Mouse (Mus musculus): ENCODE results near the gene D430019H16Rik.

D430019H16Rik gene

GRCm38 (mm10) chr12:105537162-105537561 lies 83.5 kb downstream of the D430019H16Rik start:
- DNase-seq (ENCODE audit: low spot score in 2 of 2), result no peak

GRCm38 (mm10) chr12:105539649-105540048 lies 86.0 kb downstream of the D430019H16Rik start:
- DNase-seq (ENCODE audit: low spot score in 2 of 2), result no peak

GRCm38 (mm10) chr12:105541590-105542402 lies 88.1 kb downstream of the D430019H16Rik start:
- no peak for DNase-seq (ENCODE audit: low spot score in 2 of 2)

DNA sequence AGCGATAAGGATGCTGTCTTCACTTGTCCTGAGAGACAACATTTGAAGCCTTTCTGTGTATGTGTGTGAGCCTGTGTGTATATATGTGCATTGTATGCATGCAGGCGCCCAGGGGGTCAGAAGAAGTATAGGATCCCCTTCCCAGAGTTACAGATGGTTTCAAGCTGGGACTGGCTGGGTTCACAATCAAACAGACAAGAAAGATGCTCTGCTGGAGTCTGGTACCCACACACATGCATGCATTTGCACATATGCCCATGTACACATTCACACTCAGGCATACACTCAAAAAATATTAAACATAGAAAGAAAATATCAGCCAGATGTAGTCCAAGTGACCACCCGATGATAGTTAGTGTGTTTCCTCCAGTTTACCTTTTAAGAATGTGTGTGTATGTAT lies 88.9 kb downstream of the D430019H16Rik start:
- DNase-seq (ENCODE audit: low spot score in 2 of 2), result no peak

All from frontal cortex, postnatal 14 days (tissue).